Mouse (Mus musculus): ENCODE data around the gene Ylpm1. TPM values are rescaled to one million over a fixed set of nuclear protein-coding genes. Genes with fewer than 3 reads are reported as not detected.

Ylpm1 gene
- polyA plus RNA-seq, 1 experiment from 2014 or later = 26.2 TPM

DNA sequence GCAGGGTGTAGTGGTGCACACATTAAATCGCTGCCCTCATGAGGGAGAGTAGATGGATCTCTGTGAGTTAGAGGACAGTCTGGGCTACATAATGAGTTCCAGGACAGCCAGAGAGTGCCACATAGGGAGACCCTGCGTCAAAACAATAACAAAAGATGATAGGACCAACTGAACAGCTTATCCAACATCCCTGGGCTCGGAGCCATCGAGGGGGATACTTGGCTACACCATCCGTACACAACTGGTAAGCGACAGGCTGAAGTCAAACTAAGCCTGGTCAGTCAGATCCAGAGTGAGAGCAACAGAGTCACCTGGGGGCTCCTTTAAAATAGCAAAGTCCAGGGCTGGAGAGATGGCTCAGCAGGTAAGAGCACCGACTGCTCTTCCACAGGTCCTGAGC is 99.7 kb downstream of the Ylpm1 start:
- Histone ChIP-seq H3K27ac (no peak overlapping the region), H3K27me3 (no peaks in the 10 kb centered on the region), H3K4me3 (no peak overlapping the region), H3K9me3 (no peaks in the 10 kb centered on the region), H3K4me1 (peaks cover 27% of the 10 kb centered on the region), H3K36me3 (no peaks in the 10 kb centered on the region), H3K4me2 (no peak overlapping the region), H3K9ac (no peak overlapping the region)
- WGBS = 85% methylated on average over 7 of the region's 7 CpGs
- ATAC-seq (ENCODE audit: insufficient number of reproducible peaks, low FRiP score, low TSS enrichment, low read depth) = no peak

DNA sequence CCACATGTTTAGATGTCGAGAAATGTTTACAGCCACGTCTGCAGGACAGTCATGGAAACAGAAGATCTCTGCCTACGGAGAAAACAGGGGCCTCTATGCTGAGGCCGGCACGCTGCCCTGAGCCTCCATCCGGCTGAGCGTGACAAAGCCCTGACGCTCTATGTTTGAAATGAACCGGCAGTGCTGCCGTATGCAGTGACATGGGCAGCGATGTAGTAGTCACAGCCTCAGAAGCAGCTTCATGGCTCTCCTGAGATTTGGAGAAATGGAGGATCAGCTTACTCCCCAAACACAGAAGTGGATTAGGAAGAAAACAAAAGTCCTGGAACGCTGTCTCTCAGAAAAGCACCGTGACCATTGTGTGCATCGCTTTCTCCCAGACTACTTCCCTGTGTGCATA is 104.9 kb downstream of the Ylpm1 start:
- H3K9me3 ChIP-seq = no peaks in the 10 kb centered on the region
- no peak overlapping the region for H3K4me2 ChIP-seq
- H3K4me3 ChIP-seq = no peak overlapping the region
- H3K27ac ChIP-seq = no peak overlapping the region
- ATAC-seq (ENCODE audit: insufficient number of reproducible peaks, low FRiP score, low TSS enrichment, low read depth) = no peak
- WGBS = 55% methylated on average over 14 of the region's 14 CpGs
- H3K27me3 ChIP-seq = no peaks in the 10 kb centered on the region
- no peak overlapping the region for H3K9ac ChIP-seq
- H3K4me1 ChIP-seq = peaks cover 10% of the 10 kb centered on the region; the same call in 1 of the 2 replicates
- no peaks in the 10 kb centered on the region for H3K36me3 ChIP-seq

DNA sequence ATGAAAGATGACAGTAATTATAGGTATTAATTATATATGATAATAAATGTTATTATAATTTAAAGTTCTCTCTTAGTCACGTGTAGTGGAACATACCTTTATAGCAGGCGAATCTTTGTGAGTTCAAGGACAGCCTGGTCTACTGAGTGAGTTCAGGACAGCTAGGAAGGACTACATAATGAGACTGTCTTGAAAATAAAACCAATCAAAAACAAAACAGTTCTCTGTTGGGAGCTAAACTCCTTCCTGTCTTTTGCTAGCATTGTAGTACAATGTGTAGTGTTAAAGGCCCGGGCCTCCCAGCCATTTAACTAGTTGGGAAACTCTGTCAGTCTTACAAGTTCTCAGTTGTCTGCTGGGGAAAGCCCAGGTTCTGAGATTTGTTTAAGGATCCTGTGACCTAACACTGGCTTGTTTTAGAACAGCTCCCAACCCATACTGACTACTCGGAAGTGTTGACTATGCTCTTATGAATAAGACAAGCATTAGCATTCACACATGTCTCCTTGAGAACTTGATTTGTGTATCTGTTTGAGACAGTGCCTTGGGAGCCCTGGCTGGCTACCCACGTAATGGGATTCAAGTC is 105.5 kb downstream of the Ylpm1 start:
- no peak overlapping the region for H3K4me2 ChIP-seq
- no peaks in the 10 kb centered on the region for H3K9me3 ChIP-seq
- no peaks in the 10 kb centered on the region for H3K36me3 ChIP-seq
- no peak overlapping the region for H3K27ac ChIP-seq
- no peak for ATAC-seq (ENCODE audit: insufficient number of reproducible peaks, low FRiP score, low TSS enrichment, low read depth)
- peaks cover 12% of the 10 kb centered on the region; the same call in 1 of the 2 replicates for H3K4me1 ChIP-seq
- no peak overlapping the region for H3K9ac ChIP-seq
- no peak overlapping the region for H3K4me3 ChIP-seq
- H3K27me3 ChIP-seq = no peaks in the 10 kb centered on the region
- 79% methylated on average over 5 of the region's 5 CpGs for WGBS

DNA sequence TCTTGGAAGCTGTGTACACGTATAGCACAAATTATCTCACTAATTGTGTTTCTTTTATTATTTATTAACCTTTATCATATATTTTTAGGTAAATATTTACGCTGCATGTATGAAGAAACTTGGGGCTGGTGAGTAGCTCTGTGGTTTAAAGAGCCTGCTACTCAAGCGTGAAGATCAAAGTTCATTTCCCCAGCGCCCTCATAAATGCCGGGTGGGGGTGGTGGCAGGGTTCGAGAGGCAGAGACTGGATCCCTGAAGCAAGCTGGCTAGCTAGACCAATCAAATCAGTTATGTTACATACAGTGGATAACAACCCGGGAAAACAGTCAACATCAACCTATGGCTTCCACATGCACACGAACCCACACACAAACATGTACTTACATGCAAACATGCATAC is 107.0 kb downstream of the Ylpm1 start:
- no peaks in the 10 kb centered on the region for H3K36me3 ChIP-seq
- ATAC-seq (ENCODE audit: insufficient number of reproducible peaks, low FRiP score, low TSS enrichment, low read depth) = no peak
- no peak overlapping the region for H3K4me2 ChIP-seq
- no peak overlapping the region for H3K27ac ChIP-seq
- no peak overlapping the region for H3K4me3 ChIP-seq
- no peaks in the 10 kb centered on the region for H3K9me3 ChIP-seq
- no peaks in the 10 kb centered on the region for H3K27me3 ChIP-seq
- H3K9ac ChIP-seq = no peak overlapping the region
- WGBS = 69% methylated on average over 8 of the region's 8 CpGs
- H3K4me1 ChIP-seq = peaks cover 12% of the 10 kb centered on the region; the same call in 1 of the 2 replicates

DNA sequence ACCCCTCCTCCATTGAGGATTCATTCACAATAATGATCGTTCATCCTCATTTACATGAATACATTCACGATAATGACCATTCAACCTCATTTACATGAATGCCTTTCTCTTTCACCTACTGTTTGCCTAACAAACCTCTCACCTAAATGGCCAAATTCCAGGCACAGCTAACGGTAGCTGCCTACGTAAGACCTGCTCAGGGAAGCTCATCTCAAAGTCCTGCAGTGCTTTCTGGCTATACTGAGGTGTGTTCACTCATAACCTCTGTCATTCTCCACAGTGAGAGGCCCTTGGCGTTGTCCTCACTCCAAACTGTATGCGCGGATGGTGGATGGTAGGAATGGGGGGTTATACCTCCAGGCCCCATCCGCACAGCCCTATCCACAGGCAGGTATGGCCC is 108.7 kb downstream of the Ylpm1 start:
- WGBS = 82% methylated on average over 8 of the region's 8 CpGs
- no peak overlapping the region for H3K4me3 ChIP-seq
- no peaks in the 10 kb centered on the region for H3K9me3 ChIP-seq

DNA sequence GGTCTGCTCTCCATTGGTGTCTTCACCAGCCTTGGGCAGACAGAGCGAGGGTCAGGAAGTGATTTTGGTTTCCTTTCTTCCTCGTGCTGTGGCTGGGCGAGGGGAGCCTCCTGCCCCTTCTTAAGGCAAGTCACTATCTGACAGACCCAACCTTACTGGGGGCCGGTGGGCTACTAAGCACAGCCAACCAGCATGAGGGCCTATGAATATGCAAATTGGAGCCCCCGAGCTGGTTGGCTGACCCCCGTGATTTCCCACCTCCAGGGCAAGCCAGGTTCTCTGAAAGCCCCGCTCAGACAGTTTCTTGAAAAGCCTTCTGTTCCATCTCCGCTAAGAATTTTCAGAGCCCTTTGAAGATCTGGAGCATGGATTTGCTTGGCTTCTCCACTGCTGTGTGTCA is 110.2 kb downstream of the Ylpm1 start:
- H3K9ac ChIP-seq = no peak overlapping the region
- no peak overlapping the region for H3K4me3 ChIP-seq
- 5% methylated on average over 8 of the region's 8 CpGs for WGBS

More for the DNA sequence above, 108.7 kb downstream of the Ylpm1 start:
- Histone ChIP-seq H3K36me3 (no peaks in the 10 kb centered on the region), H3K4me2 (no peak overlapping the region), H3K4me1 (peaks cover 21% of the 10 kb centered on the region), H3K27me3 (no peaks in the 10 kb centered on the region), H3K27ac (no peak overlapping the region), H3K9ac (no peak overlapping the region)
- ATAC-seq (ENCODE audit: insufficient number of reproducible peaks, low FRiP score, low TSS enrichment, low read depth) = no peak

DNA sequence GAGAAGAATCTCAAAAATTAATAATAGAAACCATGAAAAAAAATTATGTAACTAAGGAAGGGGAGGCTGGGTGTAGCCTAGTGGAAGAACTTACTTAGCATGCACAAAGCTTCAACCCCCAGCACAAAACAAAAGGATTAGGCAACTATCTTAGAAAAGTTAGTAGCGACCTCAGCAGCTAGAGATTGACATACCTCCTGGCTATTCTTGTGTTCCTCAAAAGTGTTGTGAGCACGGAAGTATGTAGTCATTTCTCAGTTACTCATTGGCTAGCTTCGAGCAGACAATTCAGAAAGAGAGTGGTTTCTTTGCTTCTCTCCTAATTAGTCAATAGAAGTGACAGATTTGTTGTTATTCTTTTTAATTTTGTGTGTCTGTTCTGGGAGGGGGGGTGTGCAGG is 112.5 kb downstream of the Ylpm1 start:
- ATAC-seq (ENCODE audit: insufficient number of reproducible peaks, low FRiP score, low TSS enrichment, low read depth) = no peak
- Histone ChIP-seq H3K4me2 (no peak overlapping the region), H3K27me3 (no peaks in the 10 kb centered on the region), H3K9me3 (no peaks in the 10 kb centered on the region), H3K36me3 (no peaks in the 10 kb centered on the region), H3K4me1 (peaks cover 35% of the 10 kb centered on the region), H3K27ac (no peak overlapping the region), H3K4me3 (no peak overlapping the region), H3K9ac (no peak overlapping the region)
- WGBS = 75% methylated on average over 3 of the region's 3 CpGs

More for the DNA sequence above, 110.2 kb downstream of the Ylpm1 start:
- Histone ChIP-seq H3K4me1 (peaks cover 17% of the 10 kb centered on the region), H3K4me2 (0 out of 2 replicates have a peak overlapping the region, but pooled peaks have one; percentile 13), H3K27ac (no peak overlapping the region), H3K9me3 (no peaks in the 10 kb centered on the region), H3K27me3 (no peaks in the 10 kb centered on the region), H3K36me3 (no peaks in the 10 kb centered on the region)
- no peak for ATAC-seq (ENCODE audit: insufficient number of reproducible peaks, low FRiP score, low TSS enrichment, low read depth)

DNA sequence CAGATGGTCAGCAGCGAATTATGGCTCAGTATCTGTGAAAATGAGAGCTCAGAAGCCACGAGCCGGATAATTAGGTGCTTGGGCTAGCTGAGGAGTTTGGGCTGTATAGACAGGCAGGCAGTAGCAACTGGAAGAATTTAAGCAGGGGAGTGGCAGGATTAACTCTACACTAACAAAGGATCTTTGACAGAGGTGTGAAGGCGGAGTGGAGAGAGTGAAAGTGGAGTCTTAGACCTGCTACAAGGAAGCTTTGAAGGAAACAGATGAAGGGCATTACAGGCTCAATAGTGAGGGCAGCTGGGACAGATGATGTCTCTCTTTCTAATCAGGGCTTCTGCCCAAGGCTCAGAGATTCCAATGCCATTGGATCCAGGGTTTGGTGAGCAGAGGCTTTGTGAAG is 113.3 kb downstream of the Ylpm1 start:
- H3K4me1 ChIP-seq = peaks cover 35% of the 10 kb centered on the region
- no peaks in the 10 kb centered on the region for H3K9me3 ChIP-seq
- no peak for ATAC-seq (ENCODE audit: insufficient number of reproducible peaks, low FRiP score, low TSS enrichment, low read depth)
- no peaks in the 10 kb centered on the region for H3K27me3 ChIP-seq
- peak overlapping the region; percentile 84; the same call in 1 of the 2 replicates for H3K27ac ChIP-seq
- H3K9ac ChIP-seq = no peak overlapping the region
- H3K4me2 ChIP-seq = peak overlapping the region; percentile 61; the same call in 1 of the 2 replicates
- H3K4me3 ChIP-seq = no peak overlapping the region; the same call in 1 of the 2 replicates
- WGBS = 47% methylated on average over 4 of the region's 4 CpGs
- H3K36me3 ChIP-seq = no peaks in the 10 kb centered on the region

DNA sequence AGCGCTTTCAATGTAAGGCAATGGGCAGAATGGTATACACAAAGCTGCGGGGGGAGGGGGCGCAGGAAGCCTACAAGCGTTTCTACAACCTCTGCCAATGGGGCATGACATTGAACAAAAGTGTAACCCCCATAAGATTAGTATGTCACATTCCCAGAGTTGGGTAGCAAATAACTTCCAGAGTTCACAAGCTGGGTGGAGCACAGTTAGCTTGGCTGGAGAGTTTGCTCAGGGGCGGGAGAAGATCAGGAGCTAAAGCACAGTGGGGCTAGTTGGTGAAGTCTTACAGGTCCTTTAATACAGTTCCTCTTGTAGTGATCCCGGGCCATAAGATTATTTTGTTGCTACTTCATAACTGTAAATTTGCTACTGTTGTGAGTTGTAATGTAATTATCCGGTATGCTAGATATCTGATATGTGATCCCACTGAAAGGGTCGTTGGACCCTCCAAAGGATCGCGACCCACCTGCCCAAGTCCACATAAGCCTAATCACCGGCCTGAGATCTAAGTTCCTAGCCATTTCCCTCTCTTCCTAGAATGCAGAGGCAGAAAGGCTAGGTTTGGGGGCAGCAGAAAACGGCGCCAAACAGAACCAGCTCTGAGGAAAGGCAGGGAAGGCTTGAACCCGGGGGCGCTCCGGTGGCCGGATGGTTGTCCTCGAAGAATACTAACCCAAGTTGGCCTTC is 114.0 kb downstream of the Ylpm1 start:
- Histone ChIP-seq H3K27me3 (no peaks in the 10 kb centered on the region), H3K4me2 (peak overlapping the region; percentile 61), H3K4me3 (peak overlapping the region; percentile 99), H3K4me1 (peaks cover 35% of the 10 kb centered on the region), H3K36me3 (no peaks in the 10 kb centered on the region; the same call in 1 of the 2 replicates), H3K9me3 (no peaks in the 10 kb centered on the region), H3K27ac (peak overlapping the region; percentile 84), H3K9ac (peak overlapping the region; percentile 95)
- peak; percentile 23; the same call in 1 of the 2 replicates for ATAC-seq (ENCODE audit: insufficient number of reproducible peaks, low FRiP score, low TSS enrichment, low read depth)
- WGBS = 10% methylated on average over 18 of the region's 18 CpGs

DNA sequence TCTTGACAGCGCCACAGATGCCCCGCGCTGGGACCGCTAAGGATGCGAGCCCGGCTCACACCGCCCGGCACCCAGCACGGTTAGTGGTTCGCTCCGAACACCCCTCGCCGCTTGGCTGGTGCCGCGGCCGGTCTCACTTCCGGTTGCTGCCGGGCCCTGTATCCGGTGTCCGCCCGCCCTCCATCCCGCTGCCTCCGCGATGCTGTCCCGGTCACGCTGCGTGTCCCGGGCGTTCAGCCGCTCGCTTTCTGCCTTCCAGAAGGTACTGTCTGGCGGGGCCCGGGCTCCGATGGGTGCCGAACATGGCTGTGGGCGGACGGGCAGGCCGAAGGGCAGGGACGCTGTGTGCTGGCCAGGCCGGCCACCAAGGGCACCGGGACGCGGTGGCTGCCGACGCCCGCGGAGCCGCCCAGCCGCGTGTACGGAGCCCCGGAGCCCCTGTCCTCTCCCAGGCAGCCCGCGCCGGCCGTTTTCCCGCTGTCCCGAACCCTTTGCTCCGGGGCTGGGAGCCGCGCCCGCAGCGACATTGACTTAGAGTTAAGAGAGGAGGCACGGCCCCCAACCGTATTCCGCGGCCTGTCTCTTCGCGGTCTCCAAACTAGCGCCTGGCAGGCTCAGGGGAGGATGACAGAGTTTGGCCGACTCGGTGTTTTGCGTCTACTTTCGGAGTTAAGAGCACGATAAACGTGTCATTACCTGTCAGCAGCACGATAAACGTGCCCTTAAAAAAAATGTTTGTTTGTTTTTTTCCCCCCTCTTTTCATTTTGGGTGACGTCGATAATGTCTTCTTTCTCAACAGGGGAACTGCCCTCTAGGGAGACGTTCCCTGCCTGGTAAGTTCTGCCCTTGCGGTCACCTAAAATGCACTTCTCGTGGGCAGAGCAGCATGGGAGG is 114.8 kb downstream of the Ylpm1 start, which contains the start of the genes Prox2 and Dlst:
Gene Prox2 (minus strand): TSS at position 62 of the 895 bp plus-strand sequence.
Gene Dlst (plus strand): TSS at position 136 of the 895 bp plus-strand sequence.
- Histone ChIP-seq H3K9me3 (no peaks in the 10 kb centered on the region), H3K9ac (peak within 1 kb of the TSS; percentile 95), H3K4me2 (peak within 1 kb of the TSS; percentile 61), H3K27ac (peak within 1 kb of the TSS; percentile 84), H3K36me3 (no peaks in the 10 kb centered on the region; the same call in 1 of the 2 replicates), H3K4me3 (peak within 1 kb of the TSS; percentile 99), H3K4me1 (peaks cover 35% of the 10 kb centered on the region), H3K27me3 (no peaks in the 10 kb centered on the region)
- under 1% methylated on average over 83 of the region's 83 CpGs for WGBS
- ATAC-seq (ENCODE audit: insufficient number of reproducible peaks, low FRiP score, low TSS enrichment, low read depth) = peak; percentile 83

DNA sequence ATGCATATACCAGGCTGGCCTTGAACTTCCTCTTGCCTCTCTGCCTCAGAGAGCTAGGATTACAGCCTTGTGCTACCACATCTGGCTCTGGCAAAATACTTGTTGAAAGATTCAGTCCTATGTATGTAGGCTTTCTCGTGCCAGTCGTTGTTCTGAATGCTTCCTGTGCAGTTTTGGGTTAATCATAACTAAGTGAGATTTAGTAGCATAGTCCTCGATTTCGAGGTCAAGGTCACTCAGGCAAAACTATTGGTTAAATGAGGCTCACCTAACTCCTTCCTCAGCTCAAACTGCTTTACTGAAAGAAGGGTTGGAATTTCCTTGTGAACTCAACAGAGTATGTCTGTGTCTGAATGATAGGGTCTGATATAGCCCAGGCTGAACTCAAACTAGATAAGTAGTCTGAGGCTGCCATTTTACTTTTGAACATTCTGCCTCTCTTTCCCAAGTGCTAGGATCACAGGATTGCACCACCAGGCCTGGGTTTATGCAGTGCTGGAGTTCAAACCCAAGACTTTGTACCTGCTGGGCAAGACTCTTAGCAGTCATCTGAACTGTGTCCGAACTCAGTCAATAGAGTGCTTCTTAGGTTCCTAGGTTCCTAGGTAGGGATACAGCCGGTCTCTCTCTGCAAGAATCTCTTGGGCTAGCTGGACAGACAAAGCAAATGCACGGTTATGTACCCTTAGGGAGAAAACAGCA is 116.6 kb downstream of the Ylpm1 start:
- Histone ChIP-seq H3K36me3 (no peaks in the 10 kb centered on the region; the same call in 1 of the 2 replicates), H3K9me3 (no peaks in the 10 kb centered on the region), H3K27ac (no peak overlapping the region), H3K4me2 (peak overlapping the region; percentile 61; the same call in 1 of the 2 replicates), H3K9ac (no peak overlapping the region), H3K4me3 (no peak overlapping the region), H3K4me1 (peaks cover 29% of the 10 kb centered on the region), H3K27me3 (no peaks in the 10 kb centered on the region)
- 83% methylated on average over 7 of the region's 7 CpGs for whole genome bisulfite sequencing
- no peak for ATAC-seq (ENCODE audit: insufficient number of reproducible peaks, low FRiP score, low TSS enrichment, low read depth)
